Mouse (Mus musculus) Muller cell, postnatal 12 days (primary cell): ENCODE results near the gene Sult3a1.
A peak's percentile ranks its signal among the peaks of the same experiment; 100 is the strongest.
"Not testable (repeated sequence)": the region's sequence is repeated elsewhere in the genome, so short reads cannot be mapped to it uniquely, and the experiment has no call there.

ENCODE experiments used
- DNase-seq: peaks from one replicate; pipeline ENCODE4 v3.0.0-alpha.2; 2015; ENCODE audit errors: inconsistent ontology term

Sult3a1 gene

DNA sequence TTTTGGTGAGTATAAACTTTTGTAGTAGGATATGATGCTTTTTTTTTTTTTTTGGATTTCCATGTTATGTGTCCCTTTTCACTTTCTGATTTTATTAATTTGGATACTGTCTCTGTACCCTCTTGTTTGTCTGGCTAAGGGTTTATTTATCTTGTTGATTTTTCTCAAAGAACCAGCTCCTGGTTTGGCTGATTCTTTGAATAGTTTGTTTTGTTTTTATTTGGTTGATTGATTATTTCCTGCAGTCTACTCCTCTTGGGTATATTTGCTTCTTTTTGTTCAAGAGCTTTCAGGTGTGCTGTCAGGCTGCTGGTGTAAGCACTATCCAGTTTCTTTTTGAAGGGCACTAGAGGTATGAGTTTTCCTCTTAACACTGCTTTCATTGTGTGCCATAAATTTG lies at the start of gene Sult3a1:
Sult3a1 (plus strand) TSS at position 301 of the 400 bp plus-strand sequence.
- DNase-seq = no peak

DNA sequence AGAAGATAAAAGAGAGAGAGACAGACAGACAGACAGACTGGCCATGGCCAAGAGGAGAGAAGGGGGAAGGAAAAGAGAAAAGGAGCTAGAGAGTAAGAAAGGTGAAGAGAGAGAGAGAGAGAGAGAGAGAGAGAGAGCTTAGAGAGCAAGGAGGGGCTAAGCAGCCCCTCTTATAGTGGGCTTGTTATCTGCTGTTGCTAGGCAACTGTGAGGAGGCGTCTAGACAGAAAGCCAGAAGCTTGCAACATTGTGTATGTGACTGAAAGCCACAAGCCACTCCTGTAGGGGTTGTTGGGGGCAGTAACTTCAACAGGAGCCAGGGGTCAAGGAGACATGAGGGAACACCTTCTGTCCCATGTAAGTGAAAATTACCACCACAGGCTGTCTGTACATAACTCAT lies 45.7 kb upstream of the Sult3a1 start:
- no peak for DNase-seq

GRCm38 (mm10) chr10:33814266-33814665 lies 43.3 kb upstream of the Sult3a1 start:
- no peak for DNase-seq

DNA sequence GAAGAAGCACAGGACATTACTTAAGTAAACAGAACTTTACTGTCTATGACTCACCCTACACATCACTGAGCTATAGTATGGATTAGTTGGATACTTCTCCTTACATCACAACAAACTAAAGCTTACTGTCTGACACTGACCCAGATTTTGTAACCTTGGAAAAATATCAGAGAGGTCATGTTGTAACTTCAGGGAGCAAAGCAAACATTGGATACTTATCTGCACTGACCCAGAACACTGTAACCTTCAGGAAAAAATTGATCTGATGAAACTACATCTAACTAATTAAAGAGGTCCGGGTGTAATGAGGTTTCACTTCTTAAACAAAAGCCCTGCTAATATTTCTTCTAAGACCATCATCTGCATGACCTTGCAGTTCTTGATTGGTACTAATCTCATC lies 40.6 kb upstream of the Sult3a1 start:
- no peak for DNase-seq

- no peak for DNase-seq
Measured at GRCm38 (mm10) chr10:33820892-33821291, 36.6 kb upstream of the Sult3a1 start.

DNA sequence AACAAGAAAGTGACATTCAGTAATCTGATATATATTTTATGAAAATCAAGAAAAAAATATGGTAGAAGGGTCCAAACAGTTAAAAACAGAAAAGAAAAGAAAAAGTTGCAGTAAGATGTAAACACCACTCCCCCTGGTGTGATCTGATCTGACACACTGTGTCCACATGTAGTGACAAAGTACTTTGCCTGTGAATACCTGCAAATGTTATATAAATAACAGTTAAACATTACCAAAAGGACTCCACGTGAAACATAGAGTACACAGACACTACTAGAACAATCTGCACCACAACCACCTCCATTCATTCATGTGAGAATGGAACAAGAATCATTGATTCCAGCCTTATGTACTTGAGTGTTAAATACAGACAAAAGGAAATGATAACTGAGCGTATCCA lies 8.5 kb downstream of the Sult3a1 start:
- DNase-seq = no peak

DNA sequence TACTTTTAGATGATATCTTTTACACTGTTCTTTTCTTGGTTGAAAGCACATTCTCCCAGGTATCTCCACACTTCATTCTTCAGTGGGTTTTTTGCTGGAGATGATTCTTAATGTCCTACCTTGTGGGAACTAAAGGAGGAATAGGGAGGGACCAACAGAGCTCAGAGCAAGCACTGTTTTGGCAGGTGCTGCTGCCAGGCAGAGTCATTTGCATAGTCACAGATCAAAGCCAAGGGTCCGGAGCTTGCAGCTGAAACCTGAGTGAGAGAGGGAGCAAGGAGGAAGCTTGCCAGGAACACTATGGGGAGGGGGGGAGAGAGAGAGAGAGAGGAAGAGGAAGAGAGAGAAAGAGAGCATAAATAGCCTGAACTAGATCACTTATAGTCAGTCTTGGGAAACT lies 12.9 kb downstream of the Sult3a1 start:
- no peak for DNase-seq

GRCm38 (mm10) chr10:33872672-33873398 lies 15.3 kb downstream of the Sult3a1 start:
- DNase-seq = no peak

GRCm38 (mm10) chr10:33882411-33882810 lies 24.9 kb downstream of the Sult3a1 start:
- not testable (repeated sequence) for DNase-seq

DNA sequence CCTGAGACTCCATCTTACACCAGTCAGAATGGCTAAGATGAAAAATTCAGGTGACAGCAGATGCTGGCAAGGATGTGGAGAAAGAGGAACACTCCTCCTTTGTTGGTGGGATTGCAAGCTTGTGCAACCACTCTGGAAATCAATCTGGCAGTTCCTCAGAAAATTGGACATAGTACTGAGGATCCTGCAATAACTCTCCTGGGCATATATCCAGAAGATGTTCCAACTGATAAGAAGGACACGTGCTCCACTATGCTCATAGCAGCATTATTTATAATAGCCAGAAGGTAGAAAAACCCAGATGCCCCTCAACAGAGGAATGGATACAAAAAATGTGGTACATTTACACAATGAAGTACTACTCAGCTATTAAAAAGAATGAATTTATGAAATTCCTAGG lies 44.0 kb downstream of the Sult3a1 start:
- not testable (repeated sequence) for DNase-seq

- DNase-seq = peak; percentile 80
Measured at GRCm38 (mm10) chr10:33904530-33905481, 47.3 kb downstream of the Sult3a1 start, which contains the start of gene Rsph4a. TSS of gene Rsph4a (plus strand) at chr10:33905111.

DNA sequence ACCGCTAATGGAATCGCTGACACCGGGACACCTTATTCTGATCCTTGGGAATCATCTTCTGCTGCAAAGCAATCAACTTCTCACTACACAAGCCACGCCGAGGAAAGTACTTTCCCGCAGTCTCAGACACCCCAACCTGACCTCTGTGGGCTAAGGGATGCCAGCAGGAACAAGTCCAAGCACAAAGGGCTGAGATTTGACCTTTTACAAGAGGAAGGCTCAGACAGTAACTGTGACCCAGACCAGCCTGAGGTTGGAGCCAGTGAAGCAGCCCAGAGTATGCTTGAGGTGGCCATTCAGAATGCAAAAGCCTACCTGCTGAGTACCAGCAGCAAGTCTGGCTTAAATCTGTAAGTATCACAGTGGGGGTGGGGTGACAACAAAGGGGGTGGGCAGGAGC lies 48.0 kb downstream of the Sult3a1 start:
- peak; percentile 4 for DNase-seq
